ENCODE assay signal across 8 mouse cellular contexts in the genomic region with DNA sequence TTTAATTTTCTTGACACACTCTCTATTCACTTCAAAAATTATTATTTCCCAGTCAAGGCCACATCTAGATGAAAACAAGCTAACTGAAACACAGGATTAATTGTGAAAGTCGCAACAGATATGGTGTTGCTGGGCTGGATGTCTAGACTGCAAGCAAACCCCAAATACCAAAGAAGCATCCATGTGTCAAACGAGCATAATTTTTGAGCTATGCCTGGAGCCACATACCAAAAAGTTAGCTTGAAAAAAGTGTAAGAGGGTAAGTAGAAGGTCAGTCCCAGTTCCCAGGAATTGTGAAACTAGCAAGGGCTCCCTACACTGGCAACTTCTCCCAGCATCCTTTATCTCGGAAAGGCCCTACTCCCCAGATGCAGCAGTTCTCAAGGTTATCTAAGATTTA. TPM values are rescaled to one million over a fixed set of nuclear protein-coding genes. Genes with fewer than 3 reads are reported as not detected.
DNase-seq lines count a peak whose midpoint lies in the region; ATAC-seq lines count a peak whose summit lies in the region.

No protein-coding gene starts in this region.

- no peaks in the 10 kb centered on the region for H3K27me3 ChIP-seq in megakaryocyte, embryonic 14.5 days (replicated peaks)
- no peaks in the 10 kb centered on the region for H3K27me3 ChIP-seq in forebrain, embryonic 14.5 days (replicated peaks; ENCODE audit: control insufficient read depth, insufficient read depth, low read length)
- H3K27me3 ChIP-seq in limb, embryonic 15.5 days, result no peaks in the 10 kb centered on the region
- no peaks in the 10 kb centered on the region for H3K27me3 ChIP-seq in stomach, embryonic 16.5 days (ENCODE audit: control insufficient read depth, insufficient read depth, low read length)

- ATAC-seq in megakaryocyte, adult 5-6 weeks (ENCODE audit: poor library complexity, severe bottlenecking), result no peak
- ATAC-seq in forebrain, embryonic 14.5 days, result no peak
- no peak for ATAC-seq in limb, embryonic 15.5 days (ENCODE audit: insufficient number of reproducible peaks, low FRiP score, low TSS enrichment, low read depth)
- no peak for ATAC-seq in stomach, embryonic 16.5 days (ENCODE audit: insufficient read depth, low FRiP score)

- H3K4me1 ChIP-seq in megakaryocyte, embryonic 14.5 days, result peaks cover 31% of the 10 kb centered on the region
- H3K4me1 ChIP-seq in forebrain, embryonic 14.5 days (ENCODE audit: control insufficient read depth, insufficient read depth, low read length), result peaks cover 13% of the 10 kb centered on the region; the same call in 1 of the 2 replicates
- H3K4me1 ChIP-seq in limb, embryonic 15.5 days, result peaks cover 9% of the 10 kb centered on the region; the same call in 1 of the 2 replicates
- peaks cover 4% of the 10 kb centered on the region; the same call in 1 of the 2 replicates for H3K4me1 ChIP-seq in stomach, embryonic 16.5 days (ENCODE audit: control insufficient read depth, insufficient read depth, low read length)

- WGBS in forebrain, embryonic 14.5 days, result 8% methylated on average over 3 of the region's 3 CpGs
- 27% methylated on average over 3 of the region's 3 CpGs for WGBS in limb, embryonic 15.5 days
- WGBS in stomach, embryonic 16.5 days, result 24% methylated on average over 3 of the region's 3 CpGs

- no peak overlapping the region for H3K27ac ChIP-seq in forebrain, embryonic 14.5 days (ENCODE audit: low read depth, low read length)
- no peak overlapping the region for H3K27ac ChIP-seq in limb, embryonic 15.5 days
- H3K27ac ChIP-seq in stomach, embryonic 16.5 days (ENCODE audit: low read length), result no peak overlapping the region

- H3K36me3 ChIP-seq in megakaryocyte, embryonic 14.5 days (replicated peaks; ENCODE audit: low read length), result no peaks in the 10 kb centered on the region
- H3K36me3 ChIP-seq in forebrain, embryonic 14.5 days (ENCODE audit: control insufficient read depth, insufficient read depth, low read length), result peaks cover 11% of the 10 kb centered on the region
- no peaks in the 10 kb centered on the region for H3K36me3 ChIP-seq in limb, embryonic 15.5 days
- no peaks in the 10 kb centered on the region for H3K36me3 ChIP-seq in stomach, embryonic 16.5 days (ENCODE audit: control insufficient read depth, insufficient read depth, low read length)

- H3K4me3 ChIP-seq in megakaryocyte, embryonic 14.5 days (replicated peaks), result peak overlapping the region; percentile 80
- peak overlapping the region; percentile 98 for H3K4me3 ChIP-seq in forebrain, embryonic 14.5 days (ENCODE audit: low read depth, low read length)
- peak overlapping the region; percentile 79 for H3K4me3 ChIP-seq in limb, embryonic 15.5 days
- peak overlapping the region; percentile 65 for H3K4me3 ChIP-seq in stomach, embryonic 16.5 days (replicated peaks; ENCODE audit: low read length)

- H3K9me3 ChIP-seq in megakaryocyte, embryonic 14.5 days, result no peaks in the 10 kb centered on the region
- H3K9me3 ChIP-seq in forebrain, embryonic 14.5 days (replicated peaks; ENCODE audit: control insufficient read depth, low read length), result no peaks in the 10 kb centered on the region
- no peaks in the 10 kb centered on the region for H3K9me3 ChIP-seq in limb, embryonic 15.5 days
- no peaks in the 10 kb centered on the region for H3K9me3 ChIP-seq in stomach, embryonic 16.5 days (replicated peaks; ENCODE audit: control insufficient read depth, low read length)

- DNase-seq in forebrain, embryonic 14.5 days (ENCODE audit: low spot score), result peak; percentile 3
- DNase-seq in natural killer cell, adult 2 months (ENCODE audit: low spot score in 2 of 2), result no peak
- DNase-seq in gastrocnemius, adult 8-10 months (ENCODE audit: low spot score in 2 of 2), result no peak
- DNase-seq in ovary, postnatal 36 days (ENCODE audit: low spot score), result no peak

- H3K9ac ChIP-seq in forebrain, embryonic 14.5 days (ENCODE audit: low read length), result peak overlapping the region; percentile 96
- H3K9ac ChIP-seq in limb, embryonic 15.5 days, result no peak overlapping the region
- H3K9ac ChIP-seq in stomach, embryonic 16.5 days (ENCODE audit: low read length), result peak overlapping the region; percentile 98; the same call in 1 of the 2 replicates

- peak overlapping the region; percentile 73 for H3K4me2 ChIP-seq in forebrain, embryonic 14.5 days (ENCODE audit: low read length)
- peak overlapping the region; percentile 89 for H3K4me2 ChIP-seq in limb, embryonic 15.5 days
- peak overlapping the region; percentile 53 for H3K4me2 ChIP-seq in stomach, embryonic 16.5 days (ENCODE audit: low read depth, low read length)

RNA-seq across cellular contexts. Expression of a gene that starts 2.6 kb away (rescaled TPM):
- 5.2 and 13.1 TPM in 2 replicates for polyA plus RNA-seq in megakaryocyte, embryonic 14.5 days (2012; ENCODE audit: insufficient read depth, low replicate concordance)
- 12.4 and 16.8 TPM in 2 replicates for total RNA-seq in megakaryocyte, adult 5-6 weeks (2015)
- total RNA-seq in megakaryocyte, adult 5-6 weeks (2017), result 31.7 and 33.8 TPM in 2 replicates
- polyA plus RNA-seq in forebrain, embryonic 14.5 days (2014; fragmentation: Nextera tagmentation; extraction: Ambion mirVana), result 137 and 152 TPM in 2 replicates
- 58.6 and 63.9 TPM in 2 replicates for polyA plus RNA-seq in limb, embryonic 15.5 days (2015; fragmentation: Nextera tagmentation; extraction: Ambion mirVana)
- 67.0 and 79.5 TPM in 2 replicates for polyA plus RNA-seq in stomach, embryonic 16.5 days (2015; fragmentation: Nextera tagmentation; extraction: Ambion mirVana)
- under 1 TPM; 0.29 to 0.82 (median 0.59) TPM for total RNA-seq in gastrocnemius, adult 8-10 months (2022)

RNA-seq across cellular contexts. Expression of a gene that starts 47.7 kb away (rescaled TPM):
- 0.63 TPM in 1 of 2 replicates, not detected in the other for polyA plus RNA-seq in megakaryocyte, embryonic 14.5 days (2012; ENCODE audit: insufficient read depth, low replicate concordance)
- 2.1 and 2.6 TPM in 2 replicates for total RNA-seq in megakaryocyte, adult 5-6 weeks (2015)
- 3.2 and 11.3 TPM in 2 replicates for total RNA-seq in megakaryocyte, adult 5-6 weeks (2017)
- 5.0 and 6.3 TPM in 2 replicates for polyA plus RNA-seq in forebrain, embryonic 14.5 days (2014; fragmentation: Nextera tagmentation; extraction: Ambion mirVana)
- polyA plus RNA-seq in limb, embryonic 15.5 days (2015; fragmentation: Nextera tagmentation; extraction: Ambion mirVana), result 10.4 and 13.3 TPM in 2 replicates
- 13.7 and 15.0 TPM in 2 replicates for polyA plus RNA-seq in stomach, embryonic 16.5 days (2015; fragmentation: Nextera tagmentation; extraction: Ambion mirVana)
- 1 to 10 TPM; 2.2 to 3.3 (median 3.1) TPM for total RNA-seq in gastrocnemius, adult 8-10 months (2022)
